Mouse (Mus musculus) bone marrow, adult 2 months (tissue): ENCODE data around the gene Strn4.

Experiments used
- CTCF ChIP-seq: fragments of 200-500 bp; IDR thresholded peaks from 2 replicates; pipeline ENCODE4 v1.5.1; 2011; ENCODE audit warnings: low read length, control low read depth; ENCODE audit not compliant: control insufficient read depth, insufficient read depth
- POLR2A ChIP-seq: fragments of 200-500 bp; IDR thresholded peaks from 2 replicates; pipeline ENCODE4 v1.6.1; 2011; ENCODE audit warnings: low read depth, mild to moderate bottlenecking, control low read depth, low read length, borderline replicate concordance; ENCODE audit not compliant: control insufficient read depth

- TF ChIP-seq POLR2A, result peak; percentile 85; the same call in 1 of the 2 replicates
- TF ChIP-seq CTCF, result no peak
Observed at GRCm38 (mm10) chr7:16842645-16843063, 27.0 kb downstream of the Strn4 start, which contains the start of gene Prkd2.
